Mouse (Mus musculus) frontal cortex, postnatal 14 days (tissue): ENCODE results near the gene Slamf9.

Source experiments
- DNase-seq, 2 experiments: peaks; one replicate each; pipeline ENCODE4 v3.0.0; 2022; ENCODE audit warnings: low spot score in 2 of 2

The Slamf9 gene

DNA sequence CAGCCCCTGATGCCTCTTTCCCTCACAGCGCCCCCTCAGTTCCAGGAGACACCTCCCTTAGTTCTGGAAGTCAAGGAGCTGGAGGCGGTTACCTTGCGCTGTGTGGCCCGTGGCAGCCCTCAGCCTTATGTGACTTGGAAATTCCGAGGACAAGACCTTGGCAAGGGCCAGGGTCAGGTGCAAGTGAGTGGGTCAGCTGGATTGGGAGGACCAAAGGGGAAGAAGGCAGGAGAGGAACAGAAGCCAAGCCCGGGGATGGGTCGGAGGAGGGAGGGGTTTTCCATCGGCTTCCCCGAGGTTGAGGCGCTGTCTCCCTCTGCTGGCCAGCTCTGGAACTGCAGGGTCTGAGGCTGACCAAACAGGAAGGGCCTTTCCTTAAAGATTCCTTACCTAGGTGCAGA, 15.1 kb downstream of the Slamf9 start:
- DNase-seq, result peak; percentile 73 to 88

DNA sequence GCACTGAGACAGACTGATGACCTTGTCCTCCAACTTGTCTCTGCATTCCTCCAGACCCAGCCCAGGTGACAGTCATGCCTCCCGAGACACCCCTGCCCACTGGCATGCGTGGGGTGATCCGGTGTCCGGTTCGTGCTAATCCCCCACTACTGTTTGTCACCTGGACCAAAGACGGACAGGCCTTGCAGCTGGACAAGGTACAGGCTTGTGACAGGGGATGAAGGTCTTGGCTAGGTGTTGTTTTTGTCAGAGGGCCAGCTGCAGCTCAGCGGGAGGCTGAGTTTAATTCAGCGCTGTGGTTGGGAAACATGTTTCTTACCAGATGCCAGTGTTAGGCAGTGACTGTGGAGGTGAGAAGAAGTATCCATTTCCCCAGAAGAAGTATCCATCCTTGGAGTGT, 16.9 kb downstream of the Slamf9 start:
- peak in 1 of 2 experiments; percentile 6 for DNase-seq

DNA sequence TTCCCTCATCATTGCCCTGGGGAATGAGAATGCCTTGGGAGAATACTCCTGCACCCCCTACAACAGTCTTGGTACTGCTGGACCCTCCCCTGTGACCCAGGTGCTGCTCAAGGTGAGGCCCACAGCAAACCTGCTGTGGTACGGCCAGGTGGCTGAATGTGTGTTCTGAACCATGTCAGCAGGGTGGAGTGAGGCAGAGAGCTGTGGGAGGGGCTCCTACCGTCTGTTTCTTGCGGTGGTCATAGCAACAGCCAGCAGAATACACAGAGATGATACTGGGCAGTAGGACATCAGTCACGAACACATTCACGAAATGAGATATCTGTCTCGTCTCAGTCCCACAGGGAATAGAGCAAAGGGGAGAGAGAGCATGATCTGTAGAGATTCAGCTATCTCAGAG, 18.4 kb downstream of the Slamf9 start:
- peak in 1 of 2 experiments; percentile 5 for DNase-seq

- no peak for DNase-seq
These were observed 20.9 kb downstream of the Slamf9 start for GRCm38 (mm10) chr1:172496030-172496429.

- DNase-seq, result no peak
These were observed 22.3 kb downstream of the Slamf9 start for GRCm38 (mm10) chr1:172497428-172497827.

GRCm38 (mm10) chr1:172499765-172500441, 24.7 kb downstream of the Slamf9 start, which contains the start of gene Tagln2:
Gene Tagln2 (plus strand): TSS chr1:172500047.
- no peak for DNase-seq

GRCm38 (mm10) chr1:172500451-172501370, 25.6 kb downstream of the Slamf9 start:
- DNase-seq, result no peak

- DNase-seq, result no peak
These were observed 26.4 kb downstream of the Slamf9 start for GRCm38 (mm10) chr1:172501371-172502144.

DNA sequence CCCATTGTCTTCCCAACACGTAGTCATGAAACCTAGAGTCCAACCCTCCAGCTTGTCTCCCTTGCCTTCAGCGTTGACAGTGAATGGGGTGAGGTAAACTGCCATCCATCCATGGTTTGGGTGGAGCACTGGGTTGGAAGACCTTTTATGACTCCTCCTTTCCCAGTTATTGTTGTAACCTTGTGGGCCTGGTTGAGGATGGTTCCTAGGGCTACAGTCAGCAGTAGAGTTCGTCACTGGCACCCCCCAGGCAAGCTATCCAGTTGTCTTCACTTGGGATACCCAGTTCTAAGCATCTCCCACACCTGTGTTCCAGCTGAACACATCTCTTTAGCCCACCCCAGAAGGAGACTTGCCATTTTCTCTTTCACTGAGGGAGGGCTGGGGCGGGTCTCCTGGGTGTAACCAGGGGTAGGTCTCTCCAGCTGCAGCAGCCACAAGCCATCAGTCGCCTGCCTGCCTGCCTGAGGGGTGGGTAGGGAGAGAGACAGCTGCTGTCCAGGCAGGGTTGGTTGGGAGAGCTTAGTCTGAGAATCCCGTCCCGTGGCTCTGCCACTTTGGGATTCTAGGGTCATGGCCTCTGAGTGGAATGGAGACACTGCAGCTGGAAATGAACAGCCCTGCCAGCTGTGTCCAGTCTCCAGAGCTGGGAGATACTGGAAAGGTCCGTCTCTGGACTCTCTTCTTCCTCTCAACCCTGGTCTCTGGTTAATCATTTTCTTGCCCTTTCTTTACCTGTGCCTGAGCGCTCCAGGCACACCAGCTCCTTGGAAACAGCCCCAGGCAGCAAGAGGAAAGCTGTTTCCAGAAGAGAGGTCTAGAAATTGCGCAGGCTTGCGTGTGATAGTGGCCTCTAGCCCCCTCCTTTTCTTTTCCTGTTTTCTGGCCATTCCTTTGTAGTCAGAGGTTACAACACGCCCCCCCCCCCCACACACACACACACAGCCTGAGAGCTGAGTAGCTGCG, 27.3 kb downstream of the Slamf9 start:
- DNase-seq, result no peak

- no peak for DNase-seq
These were observed 28.2 kb downstream of the Slamf9 start for GRCm38 (mm10) chr1:172503111-172503997.

GRCm38 (mm10) chr1:172504756-172505155, 29.6 kb downstream of the Slamf9 start:
- no peak for DNase-seq

DNA sequence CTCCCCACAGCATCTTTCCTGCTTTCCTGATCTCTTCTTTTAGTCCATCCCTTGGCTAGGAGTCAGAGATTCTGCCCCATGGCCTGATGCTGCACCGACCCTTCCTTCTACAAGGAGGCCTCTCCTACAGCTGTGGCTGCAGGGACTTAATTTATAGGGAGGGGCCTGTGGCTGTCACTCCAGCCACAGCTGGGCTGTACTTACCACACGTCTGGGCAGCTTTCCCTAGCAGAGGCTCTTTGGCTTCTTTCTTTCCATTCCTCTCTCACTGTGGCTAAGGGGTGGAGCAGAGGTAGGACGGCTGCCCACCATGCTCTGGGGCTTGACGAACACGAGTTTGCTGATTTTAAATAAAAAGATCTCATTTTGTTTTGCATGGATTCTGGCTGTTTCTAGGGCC, 31.8 kb downstream of the Slamf9 start:
- DNase-seq, result no peak

DNA sequence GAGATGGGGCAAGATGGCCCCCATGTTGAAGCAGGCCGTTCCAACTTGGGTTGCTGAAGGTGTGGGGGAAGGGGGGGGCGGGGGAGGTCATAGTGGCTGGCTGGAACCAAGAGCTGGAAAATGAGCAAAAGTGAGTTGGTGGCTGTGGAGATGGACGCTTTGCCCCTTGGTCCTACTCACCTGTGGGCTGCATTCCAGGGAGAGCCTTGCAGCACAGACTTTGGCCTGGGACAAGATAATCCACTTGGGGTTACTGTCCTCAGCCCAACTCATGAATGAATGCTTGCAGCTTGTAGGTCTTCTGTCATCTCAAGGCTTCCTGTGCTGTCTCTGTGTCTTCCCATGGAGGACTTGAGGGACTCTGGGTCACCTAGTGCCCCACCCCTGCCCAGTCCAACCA, 32.5 kb downstream of the Slamf9 start:
- no peak for DNase-seq

DNA sequence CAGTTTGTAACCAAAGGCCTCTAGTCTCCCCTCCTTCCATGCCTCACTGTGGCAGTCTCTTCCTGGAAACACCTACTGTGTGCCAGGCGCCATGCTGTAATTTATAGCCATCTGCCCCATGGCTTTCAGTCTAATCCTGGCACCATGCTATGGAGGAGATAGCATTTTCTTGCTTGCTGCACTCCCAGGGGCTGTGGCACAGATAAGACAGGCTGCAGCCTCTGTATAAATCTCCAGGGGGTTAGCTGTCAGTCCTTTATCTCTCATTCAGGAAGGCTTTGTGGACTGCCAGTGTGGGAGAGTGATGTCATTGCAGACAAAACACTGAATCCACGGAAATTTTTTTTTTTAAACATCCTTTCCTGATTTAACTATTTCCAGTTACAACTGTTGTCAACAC, 33.0 kb downstream of the Slamf9 start:
- no peak for DNase-seq

DNA sequence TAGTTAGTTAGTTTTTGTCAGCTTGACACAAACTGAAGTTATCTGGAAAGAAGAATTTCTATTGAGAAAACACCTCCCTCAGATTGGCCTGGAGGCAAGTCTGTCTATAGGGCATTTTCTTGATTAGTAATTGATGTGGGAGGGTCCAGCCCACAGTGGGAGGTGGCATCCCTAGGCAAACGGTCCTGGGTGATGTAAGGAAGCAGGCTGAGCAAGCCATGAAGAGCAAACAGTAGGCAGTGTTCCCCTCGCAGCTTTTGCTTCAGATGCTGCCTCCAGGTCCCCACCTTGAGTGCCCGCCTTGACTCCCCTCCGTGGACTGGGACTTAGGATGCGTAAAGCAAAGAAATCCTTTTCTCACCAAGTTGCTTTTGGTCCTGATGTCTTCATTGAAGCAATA, 34.1 kb downstream of the Slamf9 start:
- no peak for DNase-seq

DNA sequence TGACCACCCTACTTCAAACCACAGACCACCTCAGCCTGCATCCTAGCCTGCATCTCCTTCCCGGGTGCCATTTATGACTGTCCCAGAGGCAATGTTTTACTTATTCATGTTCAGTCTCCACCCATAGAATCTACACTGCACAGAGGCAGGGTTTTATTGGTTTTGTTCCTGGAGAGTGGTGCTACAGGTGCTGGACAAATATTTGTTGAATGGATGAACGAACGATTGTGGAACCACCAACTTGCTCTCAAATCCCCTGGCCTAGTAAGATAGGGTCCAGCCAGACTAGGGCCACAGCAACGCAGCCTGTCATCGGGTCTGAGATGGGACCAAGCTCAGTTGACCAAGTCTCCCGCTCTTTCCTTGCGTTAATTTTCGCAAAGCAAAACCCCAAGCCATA, 34.8 kb downstream of the Slamf9 start:
- DNase-seq, result no peak

GRCm38 (mm10) chr1:172510421-172510972, 35.3 kb downstream of the Slamf9 start:
- no peak for DNase-seq

DNA sequence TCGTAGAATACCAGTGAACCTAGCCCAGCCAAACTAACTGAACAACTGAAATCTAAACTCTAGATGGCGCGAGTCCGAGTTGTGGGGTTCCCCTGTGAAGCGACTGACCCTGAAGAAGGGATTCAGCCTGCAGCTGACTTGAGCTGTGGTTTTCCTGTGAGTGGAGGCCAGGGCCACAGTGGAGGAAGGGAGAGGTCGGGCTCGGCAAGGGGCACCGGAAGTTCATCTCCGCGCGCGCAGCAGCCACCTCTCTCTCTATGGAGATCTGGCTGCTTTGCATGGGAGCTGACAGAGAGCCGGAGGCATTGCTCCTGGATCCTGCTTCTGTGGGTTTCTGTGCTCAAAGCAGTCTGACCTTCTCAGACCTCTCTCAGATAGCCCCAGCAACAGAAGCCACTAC, 37.8 kb downstream of the Slamf9 start:
- no peak for DNase-seq

DNA sequence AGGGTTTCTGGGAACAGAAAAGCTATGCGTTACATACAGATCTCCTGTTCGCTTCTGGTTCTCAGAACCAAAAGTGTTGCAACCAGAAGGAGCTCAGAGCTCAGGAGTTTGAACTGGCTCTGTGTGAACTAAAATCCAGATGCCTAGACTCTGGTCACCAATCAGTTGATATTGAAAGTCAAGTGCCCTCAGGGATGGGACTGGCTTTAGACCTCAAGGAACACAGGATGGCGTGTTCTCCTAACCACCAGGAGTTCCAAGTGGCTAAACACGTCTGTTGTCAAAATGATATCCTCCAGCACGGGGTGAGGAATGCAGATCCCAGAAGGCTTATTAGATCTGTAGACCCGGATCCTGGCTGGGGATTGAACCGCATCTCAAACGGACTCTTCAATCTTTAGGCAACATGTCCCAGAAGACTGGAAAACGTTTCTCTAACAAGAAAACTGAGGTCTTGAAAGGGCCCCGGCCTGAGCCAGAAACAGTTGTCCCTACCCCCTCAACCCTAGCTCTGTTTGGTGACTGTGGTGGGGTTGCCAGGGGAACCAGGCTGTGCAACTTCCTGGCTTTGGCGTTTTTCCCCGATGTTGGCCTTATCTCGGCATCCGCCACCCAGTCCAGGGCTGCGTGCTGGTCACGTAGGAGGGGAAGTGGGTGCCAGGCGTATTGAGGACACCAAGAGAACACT, 38.5 kb downstream of the Slamf9 start:
- no peak for DNase-seq
